Mouse (Mus musculus) small intestine, adult 2 months (tissue): ENCODE data around the gene Dnajb3.

ENCODE experiments used
- CTCF ChIP-seq: fragments of 200-500 bp; IDR thresholded peaks from 2 replicates; pipeline ENCODE4 v1.5.1; 2012; ENCODE audit warnings: low read depth, mild to moderate bottlenecking, control low read depth, inconsistent platforms, low read length, moderate library complexity, mixed read lengths; ENCODE audit not compliant: insufficient replicate concordance, insufficient read length; ENCODE audit errors: extremely low read depth
- POLR2A ChIP-seq: fragments of 200-500 bp; IDR thresholded peaks from 2 replicates; pipeline ENCODE4 v1.6.1; 2012; ENCODE audit warnings: low read depth, mild to moderate bottlenecking, control low read depth, inconsistent platforms, low read length, moderate library complexity

DNA sequence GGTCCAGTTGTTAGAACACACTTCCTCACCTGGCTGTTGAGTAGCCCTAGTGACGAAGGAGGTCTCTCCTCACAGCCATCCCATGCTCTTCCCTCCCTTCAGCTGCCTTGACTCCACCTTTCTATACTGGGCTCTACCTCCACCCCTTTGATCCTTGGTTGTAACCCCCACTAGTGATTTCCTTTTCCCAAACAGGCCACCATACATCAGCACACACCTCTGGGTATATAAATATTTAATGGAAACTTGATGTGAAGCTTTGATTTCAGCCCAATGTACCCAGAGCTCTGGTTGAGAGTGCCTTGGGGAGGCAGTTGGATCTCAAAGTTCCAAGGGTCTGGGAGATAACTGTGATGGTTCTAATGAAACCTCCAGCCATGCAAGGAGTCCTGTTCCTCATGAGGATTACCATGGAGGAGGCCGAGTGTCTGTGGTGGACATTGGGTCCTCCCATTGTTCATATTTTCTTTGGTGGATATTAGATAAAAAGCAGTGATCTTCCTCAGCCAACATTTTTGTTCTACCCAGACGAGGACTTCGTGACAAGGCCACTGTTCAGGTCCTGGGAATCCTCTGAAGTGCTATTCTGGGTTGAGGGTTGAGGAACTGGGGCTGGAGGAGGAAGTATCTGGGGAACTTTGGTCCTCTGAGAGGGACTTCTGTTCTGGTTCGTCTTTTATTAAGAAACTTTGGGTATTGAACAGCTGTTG lies 21.2 kb upstream of the Dnajb3 start, which contains the start of gene Mroh2a:
- TF ChIP-seq CTCF, result no peak
- TF ChIP-seq POLR2A, result no peak
